Mouse (Mus musculus): Measurements from ENCODE around the gene Slc10a4.
"Not testable (repeated sequence)": the region's sequence is repeated elsewhere in the genome, so short reads cannot be mapped to it uniquely, and the experiment has no call there.

Slc10a4 gene

GRCm38 (mm10) chr5:73006784-73007581 lies at the start of gene Slc10a4:
Gene Slc10a4 (plus strand): TSS chr5:73006883.
- DNase-seq: no peak

DNA sequence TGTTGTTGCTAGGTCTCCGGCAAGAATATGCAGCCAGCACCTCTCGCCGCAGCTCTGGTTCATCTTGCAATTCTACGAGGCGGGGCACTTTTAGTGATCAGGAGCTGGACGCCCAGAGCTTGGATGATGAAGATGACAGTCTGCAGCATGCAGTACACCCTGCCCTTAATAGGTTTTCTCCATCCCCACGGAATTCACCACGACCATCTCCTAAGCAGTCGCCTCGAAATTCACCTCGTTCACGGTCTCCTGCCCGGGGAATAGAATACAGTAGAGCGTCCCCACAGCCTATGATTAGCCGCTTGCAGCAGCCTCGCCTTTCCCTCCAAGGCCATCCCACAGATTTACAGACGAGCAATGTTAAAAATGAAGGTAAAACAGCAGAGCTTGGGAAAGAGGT lies 49.4 kb upstream of the Slc10a4 start:
- DNase-seq: no peak

DNA sequence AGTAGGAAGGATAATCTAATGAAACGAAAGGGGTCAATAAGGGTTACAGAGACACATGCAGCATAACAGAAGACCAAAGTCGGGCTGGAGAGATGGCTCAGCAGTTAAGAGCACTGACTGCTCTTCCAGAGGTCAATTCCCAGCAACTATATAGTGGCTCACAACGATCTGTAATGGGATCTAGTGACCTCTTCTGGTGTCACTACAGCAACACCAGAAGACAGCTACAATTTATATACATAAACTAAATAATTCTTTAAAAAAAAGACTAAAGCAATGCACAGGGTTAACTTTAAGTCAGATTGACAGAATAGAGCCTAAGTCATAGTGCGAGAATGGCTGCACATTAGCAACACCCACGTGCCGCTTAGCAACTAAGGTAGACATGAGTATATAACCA lies 46.6 kb upstream of the Slc10a4 start:
- no peak for DNase-seq

DNA sequence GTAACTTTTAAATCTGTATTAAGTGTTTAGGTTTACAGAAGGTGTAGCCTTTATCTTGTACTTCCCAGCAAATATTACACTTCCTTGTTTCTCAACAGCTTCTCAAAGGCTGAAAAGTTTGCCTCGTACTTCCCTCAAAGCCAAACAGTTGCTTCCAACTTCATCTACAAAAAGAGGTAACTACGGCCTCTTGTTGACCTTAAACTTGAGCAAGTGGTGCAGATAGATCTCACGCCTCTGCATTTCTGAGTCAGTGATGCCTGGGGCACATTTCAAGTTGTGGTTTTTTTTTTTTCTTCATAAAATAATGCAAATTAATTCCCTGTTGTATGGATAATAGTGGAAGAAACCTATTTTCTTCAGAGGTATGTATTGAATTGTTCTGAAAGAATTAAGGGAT lies 41.0 kb upstream of the Slc10a4 start:
- peak; percentile 11 for DNase-seq

DNA sequence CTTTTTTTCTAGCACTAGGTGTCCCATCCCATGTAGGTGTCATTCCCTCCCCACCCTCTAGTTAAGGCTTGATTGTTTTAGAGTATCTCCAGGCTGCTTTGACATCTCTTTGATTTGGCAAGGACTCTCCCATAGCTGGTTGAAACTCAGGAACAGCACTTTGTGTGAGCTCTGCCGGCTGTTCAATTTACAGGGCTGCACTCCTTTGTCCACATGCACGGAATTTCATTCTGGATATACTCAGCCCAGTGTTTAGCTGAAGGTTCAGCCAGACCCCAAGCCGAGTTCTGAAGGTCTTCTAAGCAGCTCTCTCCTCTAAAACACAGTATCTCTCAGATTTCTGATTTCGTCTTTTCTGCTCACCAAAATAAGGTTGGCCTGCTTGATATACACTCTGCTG lies 34.2 kb upstream of the Slc10a4 start:
- DNase-seq: no peak

DNA sequence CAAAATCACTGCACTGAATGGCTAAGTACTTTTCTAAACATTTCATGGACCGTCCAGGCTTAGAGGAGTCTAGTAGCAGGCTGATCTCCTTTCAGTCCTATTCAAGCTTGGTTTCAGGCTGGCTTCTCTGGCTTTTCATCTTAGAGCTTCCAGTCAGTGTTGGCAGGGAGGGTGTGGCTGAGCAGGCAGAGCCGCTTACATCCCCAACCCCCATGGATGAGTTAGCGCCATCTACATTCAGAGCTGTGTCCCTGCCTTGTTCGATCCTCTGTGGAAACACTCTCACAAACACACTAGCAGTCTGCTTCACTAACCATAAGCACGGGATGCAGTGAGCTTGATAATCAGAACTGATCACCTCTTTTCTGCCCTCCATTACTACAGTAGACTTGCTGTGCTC lies 33.7 kb upstream of the Slc10a4 start:
- DNase-seq: peak; percentile 8

DNA sequence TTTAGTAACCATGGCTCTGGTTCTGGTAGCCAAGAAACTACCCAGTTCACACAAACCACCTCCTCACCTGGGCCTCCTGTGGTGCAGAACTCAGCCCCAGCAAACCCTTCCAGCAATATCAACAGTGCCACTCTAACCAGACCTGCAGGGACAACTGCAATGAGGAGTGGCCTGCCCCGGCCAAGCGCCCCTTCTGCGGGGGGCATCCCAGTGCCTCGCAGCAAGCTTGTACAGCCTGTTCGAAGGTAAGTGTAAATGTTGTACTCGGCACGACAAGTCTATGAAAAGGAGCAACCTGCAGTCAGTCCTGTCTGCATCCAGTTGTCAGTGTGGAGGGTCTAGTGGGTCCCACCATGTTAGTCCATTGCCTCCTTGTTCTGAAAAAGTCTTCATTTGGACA lies 32.1 kb upstream of the Slc10a4 start, which contains the start of gene Gm10135:
TSS of gene Gm10135 (minus strand) at position 101 of the 400 bp plus-strand sequence.
- no peak for DNase-seq

DNA sequence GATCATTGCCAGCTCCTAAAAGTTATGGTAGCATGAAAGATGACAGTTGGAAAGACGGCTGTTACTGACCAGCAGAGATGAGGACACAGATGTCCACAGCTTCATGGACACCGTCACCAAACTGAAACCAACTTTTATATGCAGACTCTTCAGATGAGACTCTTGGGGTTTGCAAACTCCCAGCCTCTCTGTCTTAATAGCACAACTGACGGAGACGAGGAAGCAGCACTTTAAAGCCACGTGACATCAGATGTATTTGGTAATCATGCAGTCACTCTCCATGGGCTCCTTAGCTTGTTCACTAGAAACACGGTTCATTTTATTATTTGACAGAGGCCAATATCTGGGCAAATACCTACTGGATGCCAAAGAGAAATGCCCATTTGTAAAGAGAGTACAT lies 30.7 kb upstream of the Slc10a4 start:
- no peak for DNase-seq

DNA sequence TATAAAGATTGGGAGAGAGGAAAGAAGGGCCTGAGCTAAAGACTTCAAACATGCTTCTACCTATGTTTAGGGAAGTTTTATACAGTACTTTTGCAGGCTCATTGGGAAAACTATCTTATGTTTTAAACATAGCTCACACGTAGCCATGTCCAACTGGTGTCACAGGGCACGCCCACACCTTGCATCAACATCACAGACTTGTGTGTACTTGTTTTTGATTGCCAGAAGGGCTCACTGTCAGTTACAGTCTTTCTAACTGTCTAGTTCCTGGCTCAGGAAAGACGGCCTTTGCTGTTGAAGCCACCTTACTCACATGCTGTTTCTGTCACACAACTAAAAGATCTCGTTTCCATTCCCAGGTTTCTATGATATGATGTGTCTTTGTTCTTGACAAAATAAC lies 30.1 kb upstream of the Slc10a4 start:
- DNase-seq: no peak

GRCm38 (mm10) chr5:72984091-72984490 lies 22.6 kb upstream of the Slc10a4 start:
- peak; percentile 53 for DNase-seq

- DNase-seq: no peak
Measured at GRCm38 (mm10) chr5:72987786-72988185, 18.9 kb upstream of the Slc10a4 start.

DNA sequence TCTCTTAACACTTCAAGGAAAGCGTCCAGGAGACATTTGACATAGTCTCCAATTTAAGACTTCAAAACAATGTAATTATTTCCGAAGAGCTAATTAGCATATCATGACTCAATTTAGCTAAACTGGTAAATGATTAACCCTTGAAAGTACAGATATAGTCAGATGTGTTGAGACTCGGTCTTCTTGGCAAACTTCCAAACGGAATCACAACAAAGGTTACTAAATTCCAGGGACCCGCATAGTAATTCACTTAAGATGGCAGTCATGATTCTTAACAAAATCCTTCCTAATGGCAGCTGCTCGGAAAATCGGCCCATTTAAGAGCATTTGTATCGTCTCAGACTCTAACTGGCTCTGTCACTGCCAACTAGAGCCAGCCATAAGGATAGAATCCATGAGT lies 16.9 kb upstream of the Slc10a4 start:
- no peak for DNase-seq

DNA sequence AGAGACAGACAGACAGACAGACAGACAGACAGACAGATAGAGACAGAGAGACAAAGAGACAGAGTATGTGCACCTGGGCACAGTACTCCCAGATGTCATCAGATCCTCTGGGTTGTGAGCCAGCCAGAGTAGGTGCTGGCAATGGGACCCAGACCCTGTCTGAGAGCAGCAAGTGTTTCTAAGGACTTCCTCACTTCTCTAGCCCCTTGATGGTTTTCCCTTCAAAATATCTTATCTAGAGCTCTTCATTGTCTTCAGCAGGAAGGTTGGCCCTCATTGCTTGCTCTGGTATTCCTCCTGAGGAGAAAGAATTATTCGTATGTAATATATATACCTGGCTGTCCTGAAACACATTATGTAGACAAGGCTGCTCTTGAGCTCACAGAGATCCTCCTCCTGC lies 14.2 kb upstream of the Slc10a4 start:
- DNase-seq: no peak

DNA sequence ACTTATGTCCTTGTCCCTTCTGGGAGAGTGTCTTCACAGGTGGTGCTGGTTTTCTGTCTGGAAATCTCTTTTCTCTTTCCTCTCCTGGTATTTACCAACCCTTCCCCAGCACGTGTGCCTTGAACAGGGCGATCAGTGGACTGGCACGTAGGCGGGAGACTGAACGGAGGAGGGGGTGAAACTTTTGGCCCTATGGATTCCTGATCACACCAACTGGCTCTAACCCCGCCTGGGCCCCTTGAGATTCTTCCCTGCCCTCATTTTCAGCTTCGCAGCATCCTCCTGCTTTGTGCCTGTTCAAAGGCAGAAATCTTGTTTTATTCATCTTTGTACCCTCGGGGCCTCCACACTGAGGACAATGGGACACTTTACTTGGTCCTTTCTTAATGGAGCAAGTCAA lies 12.3 kb upstream of the Slc10a4 start:
- DNase-seq: no peak

DNA sequence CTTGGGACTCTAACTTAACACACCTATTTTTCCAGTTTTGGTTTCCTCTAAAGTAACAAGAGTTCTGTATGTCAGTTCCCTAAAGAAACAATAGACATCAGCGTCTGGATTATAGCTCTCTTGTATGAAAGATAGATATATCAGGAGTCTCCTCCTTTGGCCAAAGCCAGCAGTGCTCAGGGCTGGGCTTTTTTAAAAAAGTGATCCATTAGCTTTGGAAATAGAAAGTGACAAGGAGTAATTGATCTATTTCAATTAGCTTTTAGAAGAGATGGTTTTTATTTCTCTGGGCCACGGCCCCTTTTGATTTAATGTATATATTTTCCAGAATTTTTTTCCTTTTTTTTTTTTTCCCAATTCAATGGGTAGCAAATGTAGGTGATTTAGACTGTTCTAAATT lies 11.8 kb upstream of the Slc10a4 start:
- DNase-seq: no peak

GRCm38 (mm10) chr5:72995379-72995778 lies 11.3 kb upstream of the Slc10a4 start:
- no peak for DNase-seq

DNA sequence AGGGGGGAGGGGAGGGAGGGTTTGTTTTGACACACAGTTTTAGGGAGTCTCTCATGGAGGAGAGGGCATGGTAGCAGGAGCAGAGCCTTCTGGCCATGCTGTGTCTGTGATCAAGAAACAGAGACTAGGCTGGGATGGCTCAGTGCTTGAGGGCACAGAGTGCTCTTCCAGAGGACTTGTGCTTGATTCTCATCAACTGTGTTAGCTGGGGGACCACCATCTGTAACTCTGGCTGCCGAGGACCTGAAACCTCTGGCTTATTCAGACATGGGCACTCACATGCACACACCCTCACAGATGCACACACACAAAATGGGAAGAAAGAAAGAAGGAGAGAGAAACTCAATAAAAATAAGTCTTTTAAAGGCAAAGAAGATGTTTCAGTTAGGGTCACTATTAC lies 8.1 kb upstream of the Slc10a4 start:
- not testable (repeated sequence) for DNase-seq

GRCm38 (mm10) chr5:73004046-73004445 lies 2.6 kb upstream of the Slc10a4 start:
- no peak for DNase-seq

DNA sequence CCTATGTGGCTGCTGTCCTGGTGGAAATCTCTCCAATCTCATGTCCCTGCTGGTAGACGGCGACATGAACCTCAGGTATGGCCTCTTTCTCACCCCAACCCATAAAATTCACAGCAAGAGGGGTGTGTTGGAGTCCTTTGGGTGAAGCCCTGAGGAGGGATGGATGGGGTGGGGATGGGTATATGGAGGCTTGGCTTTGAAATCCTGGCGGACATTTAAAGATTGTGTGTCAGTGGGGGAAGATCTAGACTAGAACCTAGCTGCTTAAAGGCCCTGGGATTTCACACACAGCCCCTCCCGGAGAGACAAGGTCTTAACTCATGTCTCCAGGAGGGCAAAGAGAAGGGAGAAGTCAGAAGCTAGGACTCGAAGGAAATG lies 888 bp downstream of the Slc10a4 start:
- no peak for DNase-seq

DNA sequence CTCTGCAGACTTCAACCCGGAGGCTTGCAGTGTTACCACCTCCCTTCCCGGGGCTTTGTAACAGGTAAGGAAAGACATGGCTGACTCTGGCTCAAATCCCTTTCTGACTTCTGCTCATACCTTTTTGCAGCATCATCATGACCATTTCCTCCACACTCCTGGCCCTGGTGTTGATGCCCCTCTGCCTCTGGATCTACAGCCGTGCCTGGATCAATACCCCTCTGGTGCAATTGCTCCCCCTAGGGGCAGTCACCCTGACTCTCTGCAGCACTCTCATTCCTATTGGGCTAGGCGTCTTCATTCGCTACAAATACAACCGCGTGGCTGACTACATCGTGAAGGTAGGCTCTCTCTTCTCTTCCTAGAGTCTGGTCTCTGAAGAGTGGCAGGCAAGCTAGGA lies 1.5 kb downstream of the Slc10a4 start:
- DNase-seq: peak; percentile 15

DNA sequence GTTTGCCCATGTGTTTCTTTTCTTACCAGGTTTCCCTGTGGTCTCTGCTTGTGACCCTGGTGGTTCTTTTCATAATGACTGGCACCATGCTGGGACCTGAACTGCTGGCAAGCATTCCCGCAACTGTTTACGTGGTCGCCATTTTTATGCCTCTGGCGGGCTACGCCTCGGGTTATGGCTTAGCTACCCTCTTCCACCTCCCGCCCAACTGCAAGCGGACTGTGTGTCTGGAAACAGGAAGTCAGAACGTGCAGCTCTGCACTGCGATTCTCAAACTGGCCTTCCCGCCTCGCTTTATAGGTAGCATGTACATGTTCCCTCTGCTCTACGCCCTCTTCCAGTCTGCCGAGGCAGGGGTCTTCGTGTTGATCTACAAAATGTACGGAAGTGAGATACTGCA lies 5.1 kb downstream of the Slc10a4 start:
- DNase-seq: not testable (repeated sequence)

DNA sequence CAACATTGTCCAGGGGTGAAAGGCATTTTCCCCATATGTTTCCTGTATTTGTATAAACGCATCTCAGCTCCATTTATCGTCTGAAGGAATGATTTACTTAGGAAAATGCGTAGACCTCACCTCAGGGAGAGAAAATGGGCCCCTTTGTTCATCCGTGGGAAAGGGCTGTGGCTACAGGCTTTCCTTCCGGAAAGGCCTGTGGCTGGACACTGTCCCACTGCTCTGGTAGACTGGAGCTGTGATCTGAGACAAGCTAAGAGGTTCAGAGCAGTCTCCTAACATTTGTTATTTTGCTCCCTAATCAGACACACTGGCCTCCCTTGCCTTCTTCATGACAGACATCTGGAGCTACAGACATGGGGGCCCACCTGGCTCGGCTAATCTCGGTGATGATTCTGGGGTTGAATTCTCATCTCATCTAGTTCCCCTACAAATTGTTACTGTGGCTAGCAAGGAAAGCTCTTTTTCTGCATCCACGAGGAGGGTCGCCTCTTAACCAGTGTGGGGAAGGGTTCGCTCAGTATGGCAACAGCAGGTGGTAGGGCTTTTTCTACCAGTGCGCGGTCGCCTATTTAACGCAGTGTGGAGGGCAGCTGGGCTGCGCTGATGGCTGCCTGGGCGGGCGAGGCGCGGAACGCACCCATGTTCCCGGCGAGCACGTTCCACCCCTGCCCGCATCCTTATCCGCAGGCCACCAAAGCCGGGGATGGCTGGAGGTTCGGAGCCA lies 6.4 kb downstream of the Slc10a4 start:
- DNase-seq: not testable (repeated sequence)

- not testable (repeated sequence) for DNase-seq
Measured at GRCm38 (mm10) chr5:73013611-73014287, 7.1 kb downstream of the Slc10a4 start.

DNA sequence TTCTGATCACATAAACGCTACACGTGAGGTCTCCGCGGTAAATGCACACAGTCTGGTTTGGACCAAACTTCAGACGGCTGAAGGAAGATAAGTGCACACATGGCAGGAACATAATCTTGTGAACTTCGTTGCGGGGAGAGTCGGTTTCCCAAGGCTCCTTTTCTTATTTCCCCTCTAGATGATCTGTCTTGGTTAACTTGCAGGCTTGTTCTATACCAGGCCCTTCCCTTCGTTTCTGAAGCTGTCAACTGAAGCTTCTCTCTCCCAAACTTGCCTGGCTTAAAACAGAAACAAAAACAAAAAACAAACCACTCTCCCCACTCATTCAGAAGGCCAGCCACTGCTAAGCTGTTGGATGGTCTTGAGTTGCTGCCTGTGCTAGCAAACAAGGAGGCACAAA lies 8.1 kb downstream of the Slc10a4 start:
- DNase-seq: no peak
